Mouse (Mus musculus): ENCODE measurements at regions not wholly inside any gene's neighbourhood (a gene's known extent, or its start where the extent isn't known, plus 50 kb on each side); places are given as distances from the start of the nearest gene placed in this dataset.

DNA sequence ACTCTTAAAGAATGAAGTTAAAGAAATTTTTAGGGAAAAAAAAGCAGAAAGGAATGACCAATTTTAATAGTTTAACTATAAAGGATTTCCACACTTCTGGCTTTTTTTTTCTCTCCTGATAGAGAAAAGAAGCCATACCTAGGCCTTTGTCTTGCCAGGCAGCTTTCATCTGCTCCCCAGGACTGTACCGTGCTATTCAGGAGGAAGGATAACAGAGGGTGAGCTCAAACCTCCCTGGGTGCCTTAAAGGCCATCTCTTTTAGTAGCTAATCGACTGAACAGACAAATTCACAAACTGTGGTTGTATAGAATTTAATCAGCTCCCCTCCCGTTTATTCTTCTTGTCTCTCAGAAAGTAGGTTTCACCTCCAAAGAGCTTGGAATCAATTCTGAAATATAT lies 76.1 kb downstream of the Csl start:
- TF ChIP-seq CTCF (IDR thresholded peaks at IDR 0.05; ENCODE audit: borderline replicate concordance, insufficient read depth, low read length) (no peak), POLR2A (IDR thresholded peaks at IDR 0.05; ENCODE audit: low read depth, low read length) (no peak)
